Mouse (Mus musculus) effector memory CD4-positive, alpha-beta T cell, adult 5 months (primary cell): ENCODE results near the gene Olfr705. TPM values are rescaled to one million over a fixed set of nuclear protein-coding genes. Genes with fewer than 3 reads are reported as not detected.

Experiments used
- polyA plus RNA-seq: library from polyadenylated mRNA; unstranded; fragments of 100-300 nt; shearing (Covaris generic); gene quantifications from one replicate; pipeline ENCODE4 v1.2.1, GENCODE M21; 2017

Olfr705 gene
- 0.52 TPM for polyA plus RNA-seq

DNA sequence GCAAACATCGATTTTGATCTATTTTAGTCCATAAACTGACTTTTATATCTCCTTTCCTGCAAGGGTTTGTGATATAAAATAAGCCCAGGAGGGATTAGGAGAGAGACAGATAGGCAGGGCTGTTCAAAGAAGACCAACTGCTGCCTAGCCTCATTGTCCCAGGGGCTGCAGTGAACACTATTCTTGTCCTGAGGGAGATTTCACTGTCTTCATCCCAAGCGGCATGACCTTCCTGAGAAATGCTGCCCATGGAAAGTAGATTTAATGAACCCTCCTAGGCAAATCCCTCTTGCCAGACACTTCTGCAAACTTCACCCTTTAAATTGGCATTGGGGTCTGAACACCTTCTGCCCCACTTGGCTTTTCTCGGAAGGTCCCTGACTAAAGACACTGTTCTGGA is at the start of gene Olfr705:
Gene Olfr705, minus strand, starts transcription at position 101 of the 400 bp plus-strand sequence.

DNA sequence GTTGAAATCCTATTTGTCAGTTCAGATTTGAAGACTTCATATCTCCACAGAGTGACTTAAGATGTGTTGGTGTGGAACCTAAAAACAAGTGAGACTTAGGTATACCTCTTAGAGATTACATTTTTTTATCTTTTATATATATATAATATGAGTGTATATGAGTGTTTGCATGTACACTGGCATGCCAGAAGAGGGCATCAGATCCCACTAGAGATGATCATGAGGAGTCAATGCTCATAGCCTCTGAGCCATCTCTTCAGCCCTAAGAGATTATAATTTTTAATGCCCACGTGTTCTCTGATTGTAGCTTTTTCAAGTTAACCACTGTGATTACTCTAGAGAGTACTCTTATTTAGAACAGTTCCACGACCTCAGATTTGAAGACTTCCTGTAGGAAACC is 31.0 kb upstream of the Olfr705 start, which contains the start of gene Olfr1532-ps1:
Gene Olfr1532-ps1, plus strand, starts transcription at position 326 of the 400 bp plus-strand sequence.

DNA sequence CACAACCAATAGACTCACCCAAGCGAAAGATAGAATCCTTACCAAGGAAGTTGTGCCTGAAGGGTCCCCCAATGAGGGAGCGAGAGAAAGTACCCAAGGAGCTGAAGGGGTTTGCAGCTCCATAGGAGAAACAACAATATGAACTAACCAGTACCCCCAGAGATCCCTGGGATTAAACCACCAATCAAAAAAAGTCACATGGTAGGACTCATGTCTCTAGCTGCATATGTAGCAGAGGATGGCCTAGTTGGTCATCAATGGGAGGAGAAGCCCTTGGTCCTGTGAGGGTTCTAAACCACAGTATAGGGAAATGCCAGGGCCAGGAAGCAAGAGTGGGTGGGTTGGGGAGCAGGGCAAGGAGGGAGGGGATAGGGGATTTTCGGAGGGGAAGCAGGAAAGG is 24.4 kb upstream of the Olfr705 start, which contains the start of gene Olfr707:
Gene Olfr707, minus strand, starts transcription at position 101 of the 400 bp plus-strand sequence.

DNA sequence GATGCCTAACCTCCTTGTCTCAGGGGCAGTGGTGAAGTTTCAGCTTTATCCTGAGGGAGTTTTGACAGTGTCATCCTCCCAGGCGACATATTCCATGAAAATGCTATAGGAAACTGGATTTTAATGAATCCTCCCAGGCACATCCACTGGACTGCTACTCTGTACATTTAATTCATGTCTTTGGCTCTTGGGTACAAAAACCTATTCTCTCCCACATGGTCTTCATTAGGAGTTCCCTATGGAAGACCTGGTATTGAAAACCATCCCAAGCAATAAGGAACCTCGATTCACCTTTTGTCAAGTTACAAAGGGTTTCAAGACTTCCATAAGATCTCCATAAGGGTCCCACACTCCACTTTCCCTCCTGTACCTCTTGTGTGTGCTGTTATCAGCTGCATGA is 11.4 kb upstream of the Olfr705 start, which contains the start of gene Olfr706:
Gene Olfr706, minus strand, starts transcription at position 101 of the 400 bp plus-strand sequence.

DNA sequence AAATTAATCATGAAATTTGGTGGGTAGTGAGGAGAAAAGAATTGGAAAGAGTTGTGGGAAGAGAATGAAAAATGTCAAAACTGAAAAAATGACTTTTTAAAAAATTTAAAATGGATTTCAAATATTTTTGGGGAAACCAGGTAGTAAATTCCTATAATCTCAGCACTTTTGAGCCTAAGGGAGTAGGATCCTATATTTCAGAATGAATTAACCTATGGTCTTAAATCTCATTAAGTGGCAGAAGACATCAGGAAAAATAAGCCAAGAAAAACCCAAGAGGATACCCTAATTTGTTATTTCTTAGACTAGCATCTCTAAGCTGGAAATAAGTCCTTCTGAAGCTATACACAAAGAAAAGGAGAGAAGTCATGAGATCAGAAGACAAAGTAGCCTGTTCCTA is 13.8 kb downstream of the Olfr705 start, which contains the start of gene Olfr704:
Gene Olfr704, plus strand, starts transcription at position 301 of the 400 bp plus-strand sequence.

DNA sequence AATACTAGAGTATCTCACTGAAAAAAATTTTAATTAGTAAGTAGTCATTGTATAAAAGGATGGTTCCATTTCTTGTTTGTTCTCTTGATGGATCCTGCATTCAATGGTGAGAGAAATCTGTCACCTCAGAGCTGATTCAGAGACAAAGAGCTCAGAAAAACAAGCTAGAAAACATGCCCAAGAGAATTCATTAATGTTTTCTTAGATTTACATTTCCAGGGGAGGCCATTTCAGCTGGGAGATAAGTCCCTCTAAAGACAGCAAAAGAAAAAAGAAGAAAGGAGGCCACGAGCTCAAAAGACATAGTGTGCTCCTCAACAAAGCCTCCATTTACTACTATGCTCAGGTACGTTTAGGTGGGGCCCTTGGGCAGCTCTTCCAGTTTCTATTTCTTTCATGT is 33.6 kb downstream of the Olfr705 start, which contains the start of gene Olfr703:
Gene Olfr703, plus strand, starts transcription at position 301 of the 400 bp plus-strand sequence.

DNA sequence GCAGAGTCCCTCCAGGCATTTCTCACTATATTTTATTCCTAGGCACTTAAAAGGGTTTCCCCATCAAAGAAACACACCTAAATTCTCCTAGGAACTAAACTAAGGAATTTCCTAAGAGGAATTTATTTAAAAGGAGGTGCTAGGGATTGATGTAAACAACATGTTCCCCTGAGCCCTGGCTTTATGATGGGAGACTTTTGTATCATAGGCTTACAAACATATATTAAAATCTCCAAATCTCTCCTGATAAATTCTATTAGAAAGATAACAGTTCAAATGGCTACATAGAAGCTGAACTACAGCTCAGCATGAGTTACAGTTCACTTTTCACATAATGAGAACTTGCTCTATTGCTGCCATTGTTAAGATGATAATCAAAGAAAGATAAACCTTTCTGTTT is 42.9 kb downstream of the Olfr705 start, which contains the start of gene Olfr702:
Gene Olfr702, minus strand, starts transcription at position 101 of the 400 bp plus-strand sequence.

Other genes starting within 250 kb of the Olfr705 start
- not detected for gene Olfr693, start 196.3 kb downstream of the Olfr705 start, polyA plus RNA-seq
- not detected for gene Olfr694, start 185.1 kb downstream of the Olfr705 start, polyA plus RNA-seq
- gene Olfr695, start 160.5 kb downstream of the Olfr705 start, polyA plus RNA-seq: not detected
- gene Olfr697, start 134.4 kb downstream of the Olfr705 start, polyA plus RNA-seq: not detected
- 0.10 TPM for gene Olfr698, start 121.5 kb downstream of the Olfr705 start, polyA plus RNA-seq
- gene Olfr699, start 83.7 kb downstream of the Olfr705 start, polyA plus RNA-seq: not detected
- not detected for gene Olfr700, start 68.1 kb downstream of the Olfr705 start, polyA plus RNA-seq
- gene Olfr701, start 62.8 kb downstream of the Olfr705 start, polyA plus RNA-seq: not detected
- gene Olfr702, start 43.0 kb downstream of the Olfr705 start, polyA plus RNA-seq: not detected
- not detected for gene Olfr703, start 33.5 kb downstream of the Olfr705 start, polyA plus RNA-seq
- gene Olfr704, start 13.7 kb downstream of the Olfr705 start, polyA plus RNA-seq: not detected
- not detected for gene Olfr706, start 11.3 kb upstream of the Olfr705 start, polyA plus RNA-seq
- gene Olfr707, start 24.4 kb upstream of the Olfr705 start, polyA plus RNA-seq: not detected
- gene Olfr1532-ps1, start 31.1 kb upstream of the Olfr705 start, polyA plus RNA-seq: not detected
- gene Olfr709-ps1, start 55.3 kb upstream of the Olfr705 start, polyA plus RNA-seq: not detected
- gene Olfr710, start 71.4 kb upstream of the Olfr705 start, polyA plus RNA-seq: not detected
- not detected for gene Olfr6, start 87.0 kb upstream of the Olfr705 start, polyA plus RNA-seq
- not detected for gene Olfr711, start 98.6 kb upstream of the Olfr705 start, polyA plus RNA-seq
- not detected for gene Olfr2, start 129.2 kb upstream of the Olfr705 start, polyA plus RNA-seq
- not detected for gene Olfr713, start 154.3 kb upstream of the Olfr705 start, polyA plus RNA-seq
- not detected for gene Olfr714, start 194.1 kb upstream of the Olfr705 start, polyA plus RNA-seq
- gene Olfr17, start 216.3 kb upstream of the Olfr705 start, polyA plus RNA-seq: not detected
- gene Olfr715b, start 233.5 kb upstream of the Olfr705 start, polyA plus RNA-seq: 0.12 TPM